Mouse (Mus musculus) large intestine, adult 2 months (tissue): ENCODE data around the gene Efcab3. TPM values are rescaled to one million over a fixed set of nuclear protein-coding genes. Genes with fewer than 3 reads are reported as not detected.

Experiments used
- polyA plus RNA-seq: library from polyadenylated mRNA; depleted of rRNA; stranded (reverse); fragments of >200 nt; gene quantifications from 2 replicates; pipeline ENCODE4 v1.2.3, GENCODE M21; 2012; rRNA removed

Efcab3 gene
- polyA plus RNA-seq, 1 experiment, result not detected

Other genes with a start within 250 kb of the Efcab3 start
- gene Mettl2, start 62.8 kb downstream of the Efcab3 start, polyA plus RNA-seq, result 9.8 and 10.7 TPM in 2 replicates
- gene Gm10842, start 83.3 kb downstream of the Efcab3 start, polyA plus RNA-seq, result not detected in 2 replicates
- gene Tlk2, start 115.2 kb downstream of the Efcab3 start, polyA plus RNA-seq, result 9.0 and 10.2 TPM in 2 replicates
- gene Mrc2, start 229.1 kb downstream of the Efcab3 start, polyA plus RNA-seq, result 4.3 and 5.8 TPM in 2 replicates